Mouse (Mus musculus): ENCODE measurements around the gene 1810055G02Rik. TPM values are rescaled to one million over a fixed set of nuclear protein-coding genes. Genes with fewer than 3 reads are reported as not detected.

Gene 1810055G02Rik
- polyA plus RNA-seq, 1 experiment from 2014 or later, result 38.6 TPM

DNA sequence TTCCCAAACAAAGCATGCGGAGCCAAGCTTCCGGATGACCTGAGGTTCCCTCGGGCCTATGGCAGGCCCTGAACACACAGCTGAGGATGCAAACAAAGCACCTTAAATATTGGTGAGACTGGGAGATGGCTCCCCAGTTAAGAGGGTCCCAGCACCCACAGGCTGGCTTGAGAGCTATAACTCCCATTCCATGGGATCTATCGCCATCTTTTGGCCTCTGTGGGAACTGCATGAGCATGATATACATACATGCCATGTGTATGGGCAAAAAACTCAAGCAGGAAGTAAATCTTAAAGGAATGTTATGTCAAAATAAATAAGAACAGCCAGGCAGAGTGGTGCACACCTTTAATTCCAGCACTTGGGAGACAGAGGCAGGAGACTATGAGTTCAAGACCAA is 15.8 kb downstream of the 1810055G02Rik start:
- Histone ChIP-seq H3K4me2 (replicated peaks; ENCODE audit: low read depth, low read length) (no peak overlapping the region), H3K27ac (ENCODE audit: low read depth, low read length) (no peak overlapping the region), H3K27me3 (ENCODE audit: control insufficient read depth, insufficient read depth, low read length) (no peaks in the 10 kb centered on the region), H3K4me3 (ENCODE audit: low read length) (no peak overlapping the region), H3K9ac (ENCODE audit: low read depth, low read length) (no peak overlapping the region), H3K4me1 (ENCODE audit: control insufficient read depth, insufficient read depth, low read length) (no peaks in the 10 kb centered on the region), H3K36me3 (ENCODE audit: control insufficient read depth, insufficient read depth, low read length) (no peaks in the 10 kb centered on the region), H3K9me3 (ENCODE audit: control insufficient read depth, low read length) (no peaks in the 10 kb centered on the region; the same call in 1 of the 2 replicates)
- 78% methylated on average over 4 of the region's 4 CpGs for WGBS
- no peak for ATAC-seq (ENCODE audit: low FRiP score, low TSS enrichment)

DNA sequence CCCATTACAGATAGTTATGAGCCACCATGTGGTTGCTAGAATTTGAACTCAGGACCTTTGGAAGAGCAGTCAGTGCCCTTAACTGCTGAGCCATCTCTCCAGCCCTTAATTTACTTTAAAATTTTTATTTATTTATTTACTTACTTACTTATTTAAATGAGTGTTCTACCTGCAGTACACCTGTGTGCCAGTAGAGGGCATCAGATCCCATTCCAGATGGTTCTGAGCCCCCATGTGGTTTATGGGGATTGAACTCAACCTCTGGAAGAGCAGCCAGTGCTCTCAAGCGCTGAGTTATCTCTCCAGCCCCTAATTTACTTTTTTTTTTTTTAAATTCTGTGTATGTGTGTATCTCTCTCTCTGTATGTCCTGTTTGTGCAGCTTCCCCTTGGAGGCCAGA is 16.7 kb downstream of the 1810055G02Rik start:
- Histone ChIP-seq H3K9ac (ENCODE audit: low read depth, low read length) (no peak overlapping the region), H3K4me3 (ENCODE audit: low read length) (no peak overlapping the region), H3K4me2 (replicated peaks; ENCODE audit: low read depth, low read length) (no peak overlapping the region), H3K27ac (ENCODE audit: low read depth, low read length) (no peak overlapping the region), H3K27me3 (ENCODE audit: control insufficient read depth, insufficient read depth, low read length) (no peaks in the 10 kb centered on the region), H3K9me3 (ENCODE audit: control insufficient read depth, low read length) (no peaks in the 10 kb centered on the region; the same call in 1 of the 2 replicates), H3K36me3 (ENCODE audit: control insufficient read depth, insufficient read depth, low read length) (no peaks in the 10 kb centered on the region), H3K4me1 (ENCODE audit: control insufficient read depth, insufficient read depth, low read length) (no peaks in the 10 kb centered on the region)
- 25% methylated on average over 1 of the region's 1 CpGs for WGBS
- ATAC-seq (ENCODE audit: low FRiP score, low TSS enrichment), result no peak

DNA sequence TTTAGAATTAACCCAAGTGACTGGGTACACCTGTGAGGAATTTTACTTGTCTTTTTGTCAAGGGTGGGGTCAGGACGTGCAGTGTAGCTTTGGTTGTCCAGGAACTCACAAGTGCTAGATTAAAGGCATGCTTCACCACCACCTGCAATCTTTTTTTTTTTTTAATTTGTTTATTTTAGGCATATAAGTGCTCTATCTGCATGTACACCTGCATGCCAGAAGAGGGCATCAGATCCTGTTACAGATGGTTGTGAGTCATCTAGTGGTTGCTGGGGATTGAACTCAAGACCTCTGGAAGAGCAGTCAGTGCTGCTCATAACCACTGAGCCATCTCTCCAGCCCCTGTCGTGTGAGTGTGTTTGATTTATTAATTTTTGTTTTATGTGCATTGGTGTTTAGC is 20.8 kb downstream of the 1810055G02Rik start:
- H3K27me3 ChIP-seq (ENCODE audit: control insufficient read depth, insufficient read depth, low read length), result no peaks in the 10 kb centered on the region
- H3K27ac ChIP-seq (ENCODE audit: low read depth, low read length), result no peak overlapping the region
- no peak overlapping the region for H3K9ac ChIP-seq (ENCODE audit: low read depth, low read length)
- no peaks in the 10 kb centered on the region for H3K36me3 ChIP-seq (ENCODE audit: control insufficient read depth, insufficient read depth, low read length)
- H3K4me2 ChIP-seq (replicated peaks; ENCODE audit: low read depth, low read length), result no peak overlapping the region
- no peaks in the 10 kb centered on the region for H3K4me1 ChIP-seq (ENCODE audit: control insufficient read depth, insufficient read depth, low read length)
- ATAC-seq (ENCODE audit: low FRiP score, low TSS enrichment), result no peak
- no peaks in the 10 kb centered on the region; the same call in 1 of the 2 replicates for H3K9me3 ChIP-seq (ENCODE audit: control insufficient read depth, low read length)
- 70% methylated on average over 2 of the region's 2 CpGs for WGBS
- H3K4me3 ChIP-seq (ENCODE audit: low read length), result no peak overlapping the region

DNA sequence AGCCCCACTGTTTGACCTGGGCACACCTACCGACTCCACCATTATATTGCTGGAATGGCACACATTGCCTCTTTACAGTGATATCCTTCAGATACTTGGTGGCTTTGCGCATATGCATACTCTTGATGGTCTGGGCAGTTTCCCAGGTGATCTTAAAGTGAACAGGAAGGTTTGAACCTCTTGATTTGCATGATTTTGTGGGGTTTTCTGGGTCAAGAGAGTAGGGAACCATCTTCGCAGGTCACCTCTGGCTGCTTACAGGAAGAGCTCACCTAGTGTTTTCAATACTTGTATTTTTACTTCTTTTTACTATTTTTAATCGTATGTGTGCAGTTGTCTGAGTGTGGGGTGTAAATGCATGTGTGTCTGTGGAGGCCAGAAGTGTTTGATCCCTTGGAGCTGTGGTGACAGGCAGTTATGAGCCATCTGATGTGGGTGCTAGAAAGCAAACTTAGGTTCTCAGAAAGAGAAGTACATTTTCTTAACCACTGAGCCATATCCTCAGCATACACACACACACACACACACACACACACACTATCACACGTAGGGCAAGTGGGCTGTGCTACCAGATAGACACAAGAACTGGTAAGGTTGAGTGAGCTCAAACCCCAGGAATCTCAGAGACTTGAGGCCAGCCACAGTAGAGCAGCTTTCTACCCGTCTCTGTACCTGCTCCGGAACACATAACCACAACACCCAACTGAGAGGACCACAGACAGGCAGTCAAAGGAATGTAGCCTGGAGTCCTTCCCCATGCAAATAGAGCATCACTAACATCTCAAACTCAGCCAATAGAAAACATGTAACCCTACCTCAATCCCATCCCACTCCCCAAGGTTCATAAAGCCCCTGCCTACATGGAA is 22.9 kb downstream of the 1810055G02Rik start:
- H3K36me3 ChIP-seq (ENCODE audit: control insufficient read depth, insufficient read depth, low read length), result no peaks in the 10 kb centered on the region
- no peak overlapping the region for H3K4me2 ChIP-seq (replicated peaks; ENCODE audit: low read depth, low read length)
- WGBS, result 80% methylated on average over 7 of the region's 7 CpGs
- H3K4me3 ChIP-seq (ENCODE audit: low read length), result no peak overlapping the region
- no peak for ATAC-seq (ENCODE audit: low FRiP score, low TSS enrichment)
- H3K27me3 ChIP-seq (ENCODE audit: control insufficient read depth, insufficient read depth, low read length), result no peaks in the 10 kb centered on the region
- no peaks in the 10 kb centered on the region for H3K4me1 ChIP-seq (ENCODE audit: control insufficient read depth, insufficient read depth, low read length)
- H3K9me3 ChIP-seq (ENCODE audit: control insufficient read depth, low read length), result no peaks in the 10 kb centered on the region
- no peak overlapping the region for H3K9ac ChIP-seq (ENCODE audit: low read depth, low read length)
- H3K27ac ChIP-seq (ENCODE audit: low read depth, low read length), result no peak overlapping the region

DNA sequence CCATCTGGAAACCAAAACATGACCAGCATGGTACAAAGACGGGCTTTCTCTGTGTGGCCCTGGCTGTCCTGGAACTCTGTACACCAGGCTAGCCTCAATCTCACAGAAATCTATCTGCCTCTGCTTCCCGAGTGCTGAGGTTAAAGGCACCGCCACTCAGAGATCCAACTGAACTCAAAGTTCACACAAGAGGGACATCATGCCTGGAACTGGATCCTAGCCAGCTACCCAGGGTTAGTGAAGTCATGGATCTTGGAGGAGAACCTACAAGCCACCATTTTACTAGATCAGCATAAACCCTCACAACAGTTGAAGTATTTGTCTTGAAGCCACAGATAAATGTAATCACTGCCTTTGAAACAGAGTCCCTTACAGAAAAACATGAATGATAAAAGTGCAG is 27.9 kb downstream of the 1810055G02Rik start:
- H3K4me1 ChIP-seq (ENCODE audit: control insufficient read depth, insufficient read depth, low read length), result no peaks in the 10 kb centered on the region

DNA sequence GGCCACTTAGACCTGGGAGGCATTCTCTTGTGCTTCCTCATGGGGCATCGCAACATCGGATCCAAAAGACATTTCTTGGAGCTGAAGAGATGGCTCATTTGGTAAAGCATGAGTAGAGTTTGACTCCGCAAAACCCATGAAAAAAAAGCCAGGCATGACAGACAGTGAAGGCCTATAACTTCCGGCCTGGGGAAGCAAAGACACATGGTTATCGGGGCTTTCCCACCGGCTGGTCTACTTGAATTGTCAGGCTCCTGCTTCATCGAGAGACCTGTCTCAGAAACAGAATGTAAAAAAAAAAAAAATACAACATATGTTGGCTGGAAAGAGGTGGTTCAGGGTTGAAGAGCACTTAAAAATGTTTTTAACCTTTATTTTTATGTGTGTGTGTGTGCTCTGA is 31.6 kb downstream of the 1810055G02Rik start:
- Histone ChIP-seq H3K9me3 (ENCODE audit: control insufficient read depth, low read length) (no peaks in the 10 kb centered on the region), H3K27me3 (ENCODE audit: control insufficient read depth, insufficient read depth, low read length) (no peaks in the 10 kb centered on the region), H3K4me2 (replicated peaks; ENCODE audit: low read depth, low read length) (no peak overlapping the region), H3K4me1 (ENCODE audit: control insufficient read depth, insufficient read depth, low read length) (no peaks in the 10 kb centered on the region), H3K4me3 (ENCODE audit: low read length) (no peak overlapping the region), H3K27ac (ENCODE audit: low read depth, low read length) (no peak overlapping the region), H3K36me3 (ENCODE audit: control insufficient read depth, insufficient read depth, low read length) (no peaks in the 10 kb centered on the region), H3K9ac (ENCODE audit: low read depth, low read length) (no peak overlapping the region)
- WGBS, result 93% methylated on average over 7 of the region's 7 CpGs
- no peak for ATAC-seq (ENCODE audit: low FRiP score, low TSS enrichment)

More for the DNA sequence above, 27.9 kb downstream of the 1810055G02Rik start:
- H3K27ac ChIP-seq (ENCODE audit: low read depth, low read length), result no peak overlapping the region
- no peak for ATAC-seq (ENCODE audit: low FRiP score, low TSS enrichment)
- no peak overlapping the region for H3K4me2 ChIP-seq (replicated peaks; ENCODE audit: low read depth, low read length)
- 91% methylated on average over 3 of the region's 3 CpGs for WGBS
- no peaks in the 10 kb centered on the region for H3K36me3 ChIP-seq (ENCODE audit: control insufficient read depth, insufficient read depth, low read length)
- H3K9me3 ChIP-seq (ENCODE audit: control insufficient read depth, low read length), result no peaks in the 10 kb centered on the region
- no peak overlapping the region for H3K9ac ChIP-seq (ENCODE audit: low read depth, low read length)
- no peak overlapping the region for H3K4me3 ChIP-seq (ENCODE audit: low read length)
- no peaks in the 10 kb centered on the region for H3K27me3 ChIP-seq (ENCODE audit: control insufficient read depth, insufficient read depth, low read length)

DNA sequence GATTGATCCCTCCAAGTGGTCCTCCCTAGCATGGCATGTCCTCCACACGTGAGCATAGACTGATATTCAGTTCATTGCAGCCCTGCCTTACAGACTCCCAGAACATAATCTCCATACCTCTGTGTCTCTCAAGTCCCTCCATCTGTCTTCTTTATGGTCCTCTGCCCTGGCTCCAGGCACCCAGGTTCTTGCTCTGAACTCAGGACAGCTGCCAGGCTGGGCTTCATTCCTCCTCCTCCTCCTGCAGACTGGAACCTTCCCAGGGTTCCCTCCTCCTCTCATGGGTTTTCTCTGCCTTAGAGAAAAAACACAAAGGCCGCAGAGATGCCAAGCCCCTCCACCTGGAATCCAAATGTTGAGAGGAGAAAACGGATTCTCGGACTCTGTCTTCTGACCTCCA is 34.6 kb downstream of the 1810055G02Rik start:
- no peak overlapping the region for H3K27ac ChIP-seq (ENCODE audit: low read depth, low read length)
- H3K9ac ChIP-seq (ENCODE audit: low read depth, low read length), result no peak overlapping the region
- no peaks in the 10 kb centered on the region for H3K36me3 ChIP-seq (ENCODE audit: control insufficient read depth, insufficient read depth, low read length)
- H3K4me1 ChIP-seq (ENCODE audit: control insufficient read depth, insufficient read depth, low read length), result no peaks in the 10 kb centered on the region
- WGBS, result 40% methylated on average over 4 of the region's 4 CpGs
- H3K4me2 ChIP-seq (replicated peaks; ENCODE audit: low read depth, low read length), result no peak overlapping the region
- ATAC-seq (ENCODE audit: low FRiP score, low TSS enrichment), result peak; percentile 35; the same call in 1 of the 2 replicates
- no peaks in the 10 kb centered on the region for H3K9me3 ChIP-seq (ENCODE audit: control insufficient read depth, low read length)
- no peak overlapping the region for H3K4me3 ChIP-seq (ENCODE audit: low read length)
- no peaks in the 10 kb centered on the region for H3K27me3 ChIP-seq (ENCODE audit: control insufficient read depth, insufficient read depth, low read length)

DNA sequence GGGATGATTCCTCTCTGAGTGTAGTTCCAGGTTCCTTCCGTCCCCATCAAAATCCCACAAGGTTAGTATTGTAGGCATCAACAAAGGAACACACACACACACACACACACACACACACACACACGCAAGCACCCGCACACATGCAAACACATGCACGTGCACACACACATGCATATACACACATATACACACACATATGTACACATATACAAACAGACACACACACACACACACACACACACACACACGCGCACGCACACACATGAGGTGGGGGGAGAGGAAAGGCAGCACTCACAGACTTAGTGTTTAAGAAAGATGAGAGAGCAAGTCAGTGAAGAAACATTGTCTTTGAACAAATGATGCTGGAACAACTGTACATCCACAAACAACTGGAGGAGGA is 35.3 kb downstream of the 1810055G02Rik start:
- Histone ChIP-seq H3K9ac (ENCODE audit: low read depth, low read length) (no peak overlapping the region), H3K4me1 (ENCODE audit: control insufficient read depth, insufficient read depth, low read length) (no peaks in the 10 kb centered on the region), H3K27me3 (ENCODE audit: control insufficient read depth, insufficient read depth, low read length) (no peaks in the 10 kb centered on the region), H3K4me3 (ENCODE audit: low read length) (peak overlapping the region; percentile 48; the same call in 1 of the 2 replicates), H3K27ac (ENCODE audit: low read depth, low read length) (no peak overlapping the region; the same call in 1 of the 2 replicates), H3K4me2 (replicated peaks; ENCODE audit: low read depth, low read length) (peak overlapping the region; percentile 63), H3K9me3 (ENCODE audit: control insufficient read depth, low read length) (peaks cover 4% of the 10 kb centered on the region; the same call in 1 of the 2 replicates), H3K36me3 (ENCODE audit: control insufficient read depth, insufficient read depth, low read length) (no peaks in the 10 kb centered on the region)
- no peak for ATAC-seq (ENCODE audit: low FRiP score, low TSS enrichment)
- 92% methylated on average over 7 of the region's 7 CpGs for WGBS

DNA sequence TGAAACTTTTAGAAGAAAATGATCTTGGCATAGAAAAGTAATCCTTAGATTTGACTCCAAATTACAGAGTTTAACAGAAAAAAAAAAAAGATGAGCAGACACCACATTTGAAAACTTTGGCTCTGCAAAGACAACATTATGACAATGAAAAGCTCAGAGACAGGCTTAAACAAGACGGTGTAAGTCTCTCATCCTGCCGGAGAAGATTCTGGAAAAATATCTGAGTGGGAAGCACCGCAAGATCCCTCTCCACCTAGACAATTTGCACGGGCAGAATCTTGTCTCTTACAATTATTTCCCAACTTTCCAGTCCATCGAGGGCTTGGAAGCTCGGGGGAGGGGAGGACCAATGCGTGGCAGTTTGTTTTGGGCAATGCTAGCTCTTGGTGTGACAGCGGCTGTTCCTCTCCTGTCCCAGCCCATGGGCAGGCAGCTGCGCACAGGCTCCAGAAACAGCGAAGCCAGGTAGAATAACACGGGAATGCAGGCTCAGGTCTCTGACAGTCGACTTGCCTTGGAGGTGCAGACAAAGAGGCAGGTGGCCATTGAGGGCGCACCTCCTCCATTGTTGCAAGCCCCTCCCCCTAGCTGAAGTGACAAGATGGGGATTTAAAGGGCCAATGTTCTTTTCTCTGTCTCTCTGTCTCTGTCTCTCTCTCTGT is 35.9 kb downstream of the 1810055G02Rik start:
- H3K27me3 ChIP-seq (ENCODE audit: control insufficient read depth, insufficient read depth, low read length), result no peaks in the 10 kb centered on the region
- peak overlapping the region; percentile 48 for H3K4me3 ChIP-seq (ENCODE audit: low read length)
- no peaks in the 10 kb centered on the region for H3K36me3 ChIP-seq (ENCODE audit: control insufficient read depth, insufficient read depth, low read length)
- H3K27ac ChIP-seq (ENCODE audit: low read depth, low read length), result peak overlapping the region; percentile 77
- peak; percentile 64 for ATAC-seq (ENCODE audit: low FRiP score, low TSS enrichment)
- H3K9me3 ChIP-seq (ENCODE audit: control insufficient read depth, low read length), result peaks cover 4% of the 10 kb centered on the region; the same call in 1 of the 2 replicates
- H3K9ac ChIP-seq (ENCODE audit: low read depth, low read length), result peak overlapping the region; percentile 69
- H3K4me1 ChIP-seq (ENCODE audit: control insufficient read depth, insufficient read depth, low read length), result no peaks in the 10 kb centered on the region
- H3K4me2 ChIP-seq (replicated peaks; ENCODE audit: low read depth, low read length), result peak overlapping the region; percentile 63
- 4% methylated on average over 13 of the region's 13 CpGs for WGBS
